Mouse (Mus musculus): Measurements from ENCODE around the gene Filip1. TPM values are rescaled to one million over a fixed set of nuclear protein-coding genes. Genes with fewer than 3 reads are reported as not detected.

Filip1 gene
- total and polyA plus RNA-seq, 2 experiments from 2014 or later = 3.1 to 3.6 TPM

DNA sequence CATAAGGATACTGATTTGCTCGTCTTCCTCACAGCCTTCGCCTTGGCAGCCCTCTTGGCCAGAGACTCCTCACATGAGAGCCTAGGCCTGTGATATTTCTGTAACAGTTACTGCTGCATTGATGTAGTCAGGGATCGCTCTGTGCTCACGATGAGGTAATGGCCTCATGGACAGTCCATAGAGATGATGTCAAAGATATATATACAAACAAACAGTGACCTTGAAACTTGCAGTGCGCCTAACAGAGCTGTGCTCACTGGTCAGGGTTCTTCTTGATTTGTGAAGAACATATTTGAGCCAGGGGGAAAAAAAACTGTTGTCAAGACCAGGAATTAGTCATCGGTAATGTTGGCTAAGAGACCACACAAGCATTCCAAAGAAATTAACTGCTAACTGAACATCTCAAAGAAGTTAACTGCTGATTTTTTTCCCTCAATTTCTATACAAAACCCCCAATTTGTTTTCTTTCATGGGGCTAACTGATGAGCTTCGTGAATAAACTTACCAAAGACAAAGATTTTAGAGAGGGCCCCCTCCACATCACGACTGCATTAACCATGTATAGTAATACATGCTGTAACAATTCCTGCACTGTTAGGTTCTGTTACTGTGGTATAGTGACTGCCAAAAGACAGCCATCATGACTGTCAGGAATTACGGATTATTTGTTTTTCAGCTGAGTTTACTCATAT lies 86.0 kb downstream of the Filip1 start:
- Histone ChIP-seq H3K27me3 (ENCODE audit: insufficient read depth, low read length) (no peaks in the 10 kb centered on the region), H3K9me3 (ENCODE audit: low read length) (no peaks in the 10 kb centered on the region), H3K4me2 (ENCODE audit: low read depth, low read length, poor library complexity, severe bottlenecking) (no peak overlapping the region), H3K4me3 (ENCODE audit: low read depth, low read length) (no peak overlapping the region), H3K4me1 (ENCODE audit: insufficient read depth, low read length) (no peaks in the 10 kb centered on the region), H3K27ac (ENCODE audit: low read depth, low read length) (no peak overlapping the region), H3K9ac (replicated peaks; ENCODE audit: low read length, poor library complexity, severe bottlenecking) (no peak overlapping the region), H3K36me3 (ENCODE audit: insufficient read depth, low read length) (no peaks in the 10 kb centered on the region)
- ATAC-seq (ENCODE audit: low FRiP score) = no peak
- no peak for DNase-seq (ENCODE audit: low spot score)
- 85% methylated on average over 9 of the region's 9 CpGs for WGBS
- no peak for TF ChIP-seq CTCF (IDR thresholded peaks at IDR 0.05)

DNA sequence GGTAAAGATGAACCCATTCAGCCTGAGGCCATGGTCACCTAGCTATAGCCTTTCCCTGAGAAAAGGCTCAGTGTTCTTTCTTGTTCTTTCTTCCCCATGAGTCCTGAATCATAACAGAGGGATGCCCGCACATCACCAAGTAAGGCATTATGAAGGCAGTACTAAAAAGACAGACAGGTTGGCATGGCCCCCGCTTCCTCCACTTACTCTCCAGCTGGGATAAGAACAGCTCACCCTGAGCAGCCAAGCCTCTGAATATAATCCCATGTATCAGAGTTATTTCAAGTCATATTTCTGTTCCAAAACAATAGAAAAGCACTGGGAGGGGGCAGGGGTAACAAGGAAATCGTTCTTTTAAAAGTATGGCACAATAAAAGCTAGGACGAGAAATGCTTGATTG lies 86.7 kb downstream of the Filip1 start:
- TF ChIP-seq CTCF (IDR thresholded peaks at IDR 0.05) = no peak
- no peak for DNase-seq (ENCODE audit: low spot score)
- Histone ChIP-seq H3K9me3 (ENCODE audit: low read length) (no peaks in the 10 kb centered on the region), H3K27ac (ENCODE audit: low read depth, low read length) (no peak overlapping the region), H3K36me3 (ENCODE audit: insufficient read depth, low read length) (no peaks in the 10 kb centered on the region), H3K4me1 (ENCODE audit: insufficient read depth, low read length) (no peaks in the 10 kb centered on the region), H3K4me3 (ENCODE audit: low read depth, low read length) (no peak overlapping the region), H3K9ac (replicated peaks; ENCODE audit: low read length, poor library complexity, severe bottlenecking) (no peak overlapping the region), H3K4me2 (ENCODE audit: low read depth, low read length, poor library complexity, severe bottlenecking) (no peak overlapping the region), H3K27me3 (ENCODE audit: insufficient read depth, low read length) (no peaks in the 10 kb centered on the region)
- 87% methylated on average over 4 of the region's 4 CpGs for WGBS
- ATAC-seq (ENCODE audit: low FRiP score) = no peak

DNA sequence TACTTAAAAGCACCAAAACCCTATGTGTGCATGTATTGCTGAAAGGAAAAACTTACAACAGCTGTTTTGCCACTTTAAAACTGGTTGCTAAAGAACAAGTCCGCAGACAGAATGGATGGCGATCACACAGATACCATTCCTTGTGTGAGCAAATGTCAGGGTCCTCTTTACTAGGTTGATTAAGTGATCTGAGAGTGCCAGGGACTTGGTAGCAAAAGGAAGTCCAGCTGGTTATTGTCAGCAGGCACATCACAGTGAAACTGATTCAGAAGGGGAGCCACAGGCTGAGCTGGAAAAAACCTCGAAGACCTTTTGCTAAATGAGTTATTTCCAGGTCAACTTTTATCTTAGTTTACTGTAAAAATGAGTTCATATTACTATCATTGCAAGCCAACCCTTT lies 89.4 kb downstream of the Filip1 start:
- H3K9ac ChIP-seq (replicated peaks; ENCODE audit: low read length, poor library complexity, severe bottlenecking) = no peak overlapping the region
- no peaks in the 10 kb centered on the region for H3K9me3 ChIP-seq (ENCODE audit: low read length)
- no peak for ATAC-seq (ENCODE audit: low FRiP score)
- no peak overlapping the region for H3K27ac ChIP-seq (ENCODE audit: low read depth, low read length)
- H3K27me3 ChIP-seq (ENCODE audit: insufficient read depth, low read length) = no peaks in the 10 kb centered on the region
- TF ChIP-seq CTCF (IDR thresholded peaks at IDR 0.05) = no peak
- no peak for DNase-seq (ENCODE audit: low spot score)
- H3K4me1 ChIP-seq (ENCODE audit: insufficient read depth, low read length) = no peaks in the 10 kb centered on the region
- no peaks in the 10 kb centered on the region for H3K36me3 ChIP-seq (ENCODE audit: insufficient read depth, low read length)
- 87% methylated on average over 3 of the region's 3 CpGs for WGBS
- H3K4me3 ChIP-seq (ENCODE audit: low read depth, low read length) = no peak overlapping the region
- no peak overlapping the region for H3K4me2 ChIP-seq (ENCODE audit: low read depth, low read length, poor library complexity, severe bottlenecking)

DNA sequence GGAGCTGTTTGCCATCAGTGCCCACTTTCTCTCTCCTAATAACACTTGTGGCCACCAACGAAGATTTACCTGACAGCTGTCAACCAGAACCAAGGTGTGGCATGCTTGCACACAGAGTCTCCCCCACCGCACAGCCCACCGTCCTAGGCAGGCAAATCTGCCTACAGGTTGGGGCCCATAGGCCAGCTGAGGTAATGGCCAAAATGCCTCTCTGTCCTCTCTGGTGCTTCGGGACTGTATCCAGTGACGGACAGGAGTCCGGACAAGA lies 90.2 kb downstream of the Filip1 start:
- Histone ChIP-seq H3K36me3 (ENCODE audit: insufficient read depth, low read length) (no peaks in the 10 kb centered on the region), H3K4me2 (ENCODE audit: low read depth, low read length, poor library complexity, severe bottlenecking) (no peak overlapping the region), H3K27me3 (ENCODE audit: insufficient read depth, low read length) (no peaks in the 10 kb centered on the region), H3K9me3 (ENCODE audit: low read length) (no peaks in the 10 kb centered on the region), H3K27ac (ENCODE audit: low read depth, low read length) (no peak overlapping the region), H3K4me3 (ENCODE audit: low read depth, low read length) (no peak overlapping the region), H3K4me1 (ENCODE audit: insufficient read depth, low read length) (no peaks in the 10 kb centered on the region), H3K9ac (replicated peaks; ENCODE audit: low read length, poor library complexity, severe bottlenecking) (no peak overlapping the region)
- WGBS = 86% methylated on average over 6 of the region's 6 CpGs
- ATAC-seq (ENCODE audit: low FRiP score) (no peak), DNase-seq (ENCODE audit: low spot score) (no peak)
- TF ChIP-seq CTCF (IDR thresholded peaks at IDR 0.05) = no peak

DNA sequence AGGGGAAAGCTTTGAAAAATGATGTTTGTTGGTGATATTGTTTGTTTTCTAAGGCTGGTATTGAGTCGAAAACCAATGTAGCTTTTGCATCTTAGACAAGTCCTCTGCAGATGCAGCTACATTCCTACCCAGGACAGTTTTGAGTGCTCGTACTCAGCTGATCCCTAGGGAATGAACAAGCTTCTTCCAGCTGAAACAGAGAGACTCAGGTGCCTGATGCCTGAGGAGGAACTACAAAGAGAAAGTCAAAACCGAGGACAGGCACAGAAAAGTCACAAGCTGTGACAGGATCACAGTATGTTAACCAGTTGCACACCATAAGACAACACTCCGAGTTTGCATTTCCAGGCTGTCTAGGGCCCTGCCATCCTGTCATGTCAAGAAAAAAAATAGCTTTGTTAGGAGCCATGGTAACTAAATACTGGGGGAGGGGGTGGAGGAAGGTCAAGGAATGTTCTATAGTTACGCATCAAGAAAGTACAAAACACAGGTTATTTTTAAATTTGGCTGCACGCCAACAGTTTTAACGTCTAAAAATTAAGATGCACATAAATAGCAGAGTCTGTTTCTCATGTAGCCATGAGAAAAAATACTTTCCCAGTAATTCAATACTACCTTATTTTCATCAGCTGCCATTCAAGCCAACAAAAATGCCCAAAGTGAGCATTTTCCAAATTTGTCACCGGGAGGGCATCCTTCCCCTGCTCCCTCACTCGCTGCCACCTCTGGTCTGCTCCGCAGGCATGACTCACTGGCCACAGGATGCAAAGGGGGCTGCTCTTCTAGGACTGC lies 90.8 kb downstream of the Filip1 start:
- H3K9me3 ChIP-seq (ENCODE audit: low read length) = no peaks in the 10 kb centered on the region
- no peak overlapping the region for H3K4me2 ChIP-seq (ENCODE audit: low read depth, low read length, poor library complexity, severe bottlenecking)
- no peak overlapping the region for H3K9ac ChIP-seq (replicated peaks; ENCODE audit: low read length, poor library complexity, severe bottlenecking)
- WGBS = 50% methylated on average over 10 of the region's 10 CpGs
- DNase-seq (ENCODE audit: low spot score) = no peak
- TF ChIP-seq CTCF (IDR thresholded peaks at IDR 0.05) = no peak
- no peak overlapping the region for H3K4me3 ChIP-seq (ENCODE audit: low read depth, low read length)
- no peaks in the 10 kb centered on the region for H3K36me3 ChIP-seq (ENCODE audit: insufficient read depth, low read length)
- no peaks in the 10 kb centered on the region for H3K4me1 ChIP-seq (ENCODE audit: insufficient read depth, low read length)
- H3K27me3 ChIP-seq (ENCODE audit: insufficient read depth, low read length) = no peaks in the 10 kb centered on the region
- no peak overlapping the region for H3K27ac ChIP-seq (ENCODE audit: low read depth, low read length)
- no peak; the same call in 1 of the 2 replicates for ATAC-seq (ENCODE audit: low FRiP score)

DNA sequence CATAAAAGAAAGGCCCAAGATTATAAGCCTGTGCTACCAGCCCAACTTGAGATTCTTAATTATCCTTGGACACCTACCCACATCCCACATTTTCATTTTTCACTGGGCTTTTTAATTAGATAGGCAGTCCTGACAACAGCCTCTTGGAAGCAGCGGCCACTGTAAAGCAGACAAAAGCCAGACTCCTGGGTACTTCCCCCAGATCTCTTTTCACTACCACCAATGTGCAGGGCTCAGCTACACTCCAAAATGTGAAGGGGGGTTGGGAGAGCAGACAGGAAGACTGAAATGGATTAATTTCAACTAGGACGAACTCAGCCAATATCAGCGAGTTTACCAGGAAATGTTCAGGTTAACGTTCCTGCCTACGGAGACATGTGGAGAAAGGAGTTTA lies 92.1 kb downstream of the Filip1 start:
- H3K9me3 ChIP-seq (ENCODE audit: low read length) = no peaks in the 10 kb centered on the region
- H3K4me2 ChIP-seq (ENCODE audit: low read depth, low read length, poor library complexity, severe bottlenecking) = no peak overlapping the region
- no peak for TF ChIP-seq CTCF (IDR thresholded peaks at IDR 0.05)
- DNase-seq (ENCODE audit: low spot score) (no peak), ATAC-seq (ENCODE audit: low FRiP score) (no peak)
- no peaks in the 10 kb centered on the region for H3K4me1 ChIP-seq (ENCODE audit: insufficient read depth, low read length)
- no peak overlapping the region for H3K4me3 ChIP-seq (ENCODE audit: low read depth, low read length)
- no peaks in the 10 kb centered on the region for H3K36me3 ChIP-seq (ENCODE audit: insufficient read depth, low read length)
- WGBS = 71% methylated on average over 5 of the region's 5 CpGs
- no peak overlapping the region for H3K27ac ChIP-seq (ENCODE audit: low read depth, low read length)
- no peak overlapping the region for H3K9ac ChIP-seq (replicated peaks; ENCODE audit: low read length, poor library complexity, severe bottlenecking)
- no peaks in the 10 kb centered on the region for H3K27me3 ChIP-seq (ENCODE audit: insufficient read depth, low read length)

Data from midbrain, postnatal 0 days (tissue).